ENCODE assay signal across 35 mouse cellular contexts in the genomic region with DNA sequence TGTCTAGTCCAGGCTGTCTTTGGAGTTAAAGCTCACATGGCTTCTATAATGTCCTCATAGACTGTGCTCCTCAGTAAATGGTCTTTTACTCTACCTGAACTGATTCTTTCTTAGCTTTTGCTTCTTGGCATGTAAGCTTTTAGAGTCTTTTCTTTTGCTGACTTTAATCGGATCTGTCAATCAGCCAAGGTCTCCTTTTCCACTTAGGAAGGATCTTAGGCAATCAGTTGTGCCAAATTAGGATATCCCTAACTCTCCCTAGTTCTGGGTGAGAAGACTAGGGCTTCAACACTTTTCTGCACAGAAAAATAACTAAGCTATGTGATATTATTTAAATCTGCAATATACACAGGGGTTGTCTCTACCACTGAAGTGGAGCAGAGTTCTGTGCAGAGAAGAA.
"Had no signal": no experiment of that assay in that cellular context is flagged by ENCODE, and none has a peak within 500 bp of the region (broad histone marks: within the 10 kb centered on the region; RNA-seq: fewer than 3 reads in every experiment).

No protein-coding gene starts in this region.

- H3K27ac ChIP-seq: heart, embryonic 13.5 days; heart, embryonic 15.5 days; hindbrain, embryonic 10.5 days; hindbrain, embryonic 12.5 days; hindbrain, embryonic 13.5 days; hindbrain, embryonic 14.5 days; hindbrain, embryonic 15.5 days; hindbrain, postnatal 0 days; intestine, embryonic 15.5 days; kidney, embryonic 15.5 days; kidney, postnatal 0 days; layer of hippocampus, adult 2 months; left cerebral cortex, adult 2 months had no signal

- H3K27me3 ChIP-seq: heart, embryonic 15.5 days; hindbrain, embryonic 12.5 days; hindbrain, embryonic 13.5 days; hindbrain, embryonic 15.5 days; intestine, embryonic 15.5 days; kidney, embryonic 15.5 days had no signal

- H3K4me2 ChIP-seq: heart, embryonic 11.5 days; heart, embryonic 12.5 days; heart, embryonic 13.5 days; heart, embryonic 15.5 days; hindbrain, embryonic 12.5 days; hindbrain, embryonic 13.5 days; hindbrain, embryonic 14.5 days; hindbrain, embryonic 15.5 days; intestine, embryonic 15.5 days; kidney, embryonic 15.5 days had no signal

- ATAC-seq: hindbrain, embryonic 16.5 days; hindbrain, postnatal 0 days; inflammation-experienced regulatory T-cells, adult 6 months; intestine, embryonic 15.5 days; intestine, embryonic 16.5 days; intestine, postnatal 0 days had no signal

- DNase-seq: heart, postnatal 10 days; heart, postnatal 14 days; heart, postnatal 36 days; heart, postnatal 4 days; kidney, adult 11 months; kidney, adult 18-20 months; kidney, adult 2 months; kidney, adult 8-10 months; kidney, adult 9 months; kidney, postnatal 10 days; kidney, postnatal 14 days; kidney, postnatal 25 days; kidney, postnatal 36 days; kidney, postnatal 4 days; layer of hippocampus, adult 9-11 months; layer of hippocampus, postnatal 36 days had no signal

- H3K4me1 ChIP-seq: hindbrain, embryonic 12.5 days; intestine, embryonic 15.5 days had no signal

- H3K36me3 ChIP-seq: heart, embryonic 12.5 days; heart, embryonic 13.5 days; heart, embryonic 15.5 days; hindbrain, embryonic 10.5 days; hindbrain, embryonic 12.5 days; hindbrain, embryonic 13.5 days; hindbrain, embryonic 15.5 days; intestine, embryonic 15.5 days; kidney, embryonic 15.5 days had no signal

- H3K9ac ChIP-seq: heart, embryonic 12.5 days; heart, embryonic 13.5 days; heart, embryonic 15.5 days; hindbrain, embryonic 12.5 days; hindbrain, embryonic 13.5 days; hindbrain, embryonic 14.5 days; hindbrain, embryonic 15.5 days; intestine, embryonic 15.5 days; kidney, embryonic 15.5 days had no signal

- H3K4me3 ChIP-seq: heart, embryonic 12.5 days; heart, embryonic 13.5 days; heart, embryonic 15.5 days; hindbrain, embryonic 10.5 days; hindbrain, embryonic 12.5 days; hindbrain, embryonic 13.5 days; hindbrain, embryonic 15.5 days; intestine, embryonic 15.5 days; kidney, embryonic 15.5 days; layer of hippocampus, adult 2 months; left cerebral cortex, adult 2 months had no signal

- H3K9me3 ChIP-seq: heart, embryonic 12.5 days; heart, embryonic 13.5 days; heart, embryonic 15.5 days; hindbrain, embryonic 10.5 days; hindbrain, embryonic 12.5 days; hindbrain, embryonic 13.5 days; hindbrain, embryonic 15.5 days; intestine, embryonic 15.5 days; kidney, embryonic 15.5 days had no signal
